Mouse (Mus musculus): ENCODE measurements at regions not wholly inside any gene's neighbourhood (a gene's known extent, or its start where the extent isn't known, plus 50 kb on each side); places are given as distances from the start of the nearest gene placed in this dataset.

- no peaks in the 10 kb centered on the region for H3K36me3 ChIP-seq
- no peaks in the 10 kb centered on the region for H3K27me3 ChIP-seq
- no peak overlapping the region for H3K27ac ChIP-seq
- no peaks in the 10 kb centered on the region for H3K9me3 ChIP-seq
- WGBS, result 76% methylated on average over 1 of the region's 1 CpGs
- ATAC-seq (ENCODE audit: insufficient number of reproducible peaks, low FRiP score, low TSS enrichment, low read depth), result no peak
- no peak overlapping the region for H3K9ac ChIP-seq
- no peak overlapping the region for H3K4me2 ChIP-seq
- no peaks in the 10 kb centered on the region for H3K4me1 ChIP-seq
- H3K4me3 ChIP-seq, result no peak overlapping the region
Observed at GRCm38 (mm10) chr11:19456577-19456976, 437.8 kb upstream of the Meis1 start.

GRCm38 (mm10) chr11:19463730-19464358 is 445.1 kb upstream of the Meis1 start:
- Histone ChIP-seq H3K9ac (no peak overlapping the region), H3K4me3 (no peak overlapping the region), H3K27me3 (no peaks in the 10 kb centered on the region), H3K36me3 (no peaks in the 10 kb centered on the region), H3K9me3 (no peaks in the 10 kb centered on the region), H3K27ac (no peak overlapping the region), H3K4me1 (0 out of 2 replicates have a peak, but pooled peaks cover 3% of the 10 kb centered on the region), H3K4me2 (no peak overlapping the region)
- no peak for ATAC-seq (ENCODE audit: insufficient number of reproducible peaks, low FRiP score, low TSS enrichment, low read depth)
- WGBS, result 33% methylated on average over 6 of the region's 6 CpGs

DNA sequence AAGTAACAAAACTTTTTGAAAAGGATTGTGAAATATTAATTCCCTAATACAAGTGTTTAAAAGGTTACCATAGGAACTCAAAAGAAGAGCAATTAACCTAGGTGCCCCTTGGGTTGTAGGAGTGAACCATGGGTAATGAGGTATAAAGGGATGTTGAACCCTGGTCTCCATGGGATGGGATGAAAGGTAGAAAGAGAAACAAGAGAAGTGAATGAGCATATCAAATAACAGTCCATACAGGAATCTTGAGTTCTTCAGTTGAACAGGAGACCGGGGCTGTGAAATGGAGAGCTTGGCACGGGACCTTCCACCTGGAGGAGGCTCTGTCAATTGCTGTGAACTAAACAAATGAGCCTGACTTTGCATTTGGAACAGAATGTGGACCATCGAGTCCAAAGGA is 449.6 kb upstream of the Meis1 start:
- Histone ChIP-seq H3K4me2 (no peak overlapping the region), H3K9me3 (no peaks in the 10 kb centered on the region), H3K4me3 (no peak overlapping the region), H3K27me3 (no peaks in the 10 kb centered on the region), H3K9ac (no peak overlapping the region), H3K4me1 (peaks cover 5% of the 10 kb centered on the region; the same call in 1 of the 2 replicates), H3K36me3 (no peaks in the 10 kb centered on the region), H3K27ac (no peak overlapping the region)
- no peak for ATAC-seq (ENCODE audit: insufficient number of reproducible peaks, low FRiP score, low TSS enrichment, low read depth)
- 84% methylated on average over 3 of the region's 3 CpGs for WGBS

DNA sequence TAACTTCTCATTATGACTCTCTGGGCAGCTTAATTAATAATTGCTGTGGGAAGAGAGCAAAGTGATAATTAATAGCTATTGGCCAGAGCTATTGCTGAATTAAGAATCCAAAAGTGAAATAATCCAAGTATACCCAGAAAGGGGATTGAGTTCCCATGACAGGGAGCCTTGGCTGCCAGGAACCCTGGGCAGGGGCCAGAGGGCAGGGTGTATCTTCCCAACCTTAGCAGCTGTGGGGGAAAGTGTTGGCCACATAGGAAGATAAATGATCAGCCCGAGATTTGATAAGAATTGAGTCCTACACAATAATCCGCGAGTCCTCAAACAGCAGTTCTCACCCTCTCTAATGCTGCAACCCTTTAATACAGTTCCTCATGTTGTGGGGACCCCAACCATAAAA is 450.0 kb upstream of the Meis1 start:
- no peaks in the 10 kb centered on the region for H3K36me3 ChIP-seq
- H3K4me1 ChIP-seq, result peaks cover 5% of the 10 kb centered on the region; the same call in 1 of the 2 replicates
- no peaks in the 10 kb centered on the region for H3K9me3 ChIP-seq
- no peak overlapping the region for H3K4me2 ChIP-seq
- H3K27me3 ChIP-seq, result no peaks in the 10 kb centered on the region
- no peak overlapping the region for H3K27ac ChIP-seq
- H3K4me3 ChIP-seq, result no peak overlapping the region
- no peak overlapping the region for H3K9ac ChIP-seq
- ATAC-seq (ENCODE audit: insufficient number of reproducible peaks, low FRiP score, low TSS enrichment, low read depth), result no peak
- 88% methylated on average over 3 of the region's 3 CpGs for WGBS

DNA sequence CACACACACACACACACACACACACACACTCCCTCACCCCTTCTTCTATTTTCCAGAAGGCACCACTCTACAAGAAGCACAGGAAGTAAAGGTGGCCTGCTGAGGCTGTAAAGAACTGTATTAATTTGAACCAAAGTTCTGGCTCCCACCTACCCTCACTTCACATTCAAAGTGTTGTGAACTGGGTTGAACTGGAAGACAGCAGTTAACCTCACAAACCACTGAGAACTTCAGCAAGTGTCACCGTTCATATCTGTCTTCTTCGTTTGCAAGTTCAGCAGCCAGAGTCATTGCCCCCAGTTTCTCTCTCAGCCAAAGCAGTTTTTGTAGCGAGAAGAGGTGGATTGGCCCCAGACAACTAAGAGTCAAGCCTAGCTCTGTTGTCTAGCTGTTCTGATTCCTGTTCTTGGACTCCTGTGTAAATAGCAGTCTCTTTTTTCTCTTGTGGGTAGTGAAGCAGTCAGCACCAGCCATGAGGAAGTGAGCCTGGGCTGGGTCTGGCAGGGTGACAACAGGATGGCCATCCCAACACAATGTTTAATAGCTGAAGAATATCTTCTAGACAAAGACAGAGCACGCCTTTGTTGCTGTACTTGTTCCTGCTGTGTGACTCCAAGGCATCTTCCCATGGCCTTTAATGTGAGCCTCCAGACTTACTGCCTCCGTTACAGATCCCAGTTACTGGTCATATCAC is 452.0 kb upstream of the Meis1 start:
- Histone ChIP-seq H3K9ac (no peak overlapping the region), H3K9me3 (no peaks in the 10 kb centered on the region), H3K4me3 (no peak overlapping the region), H3K27me3 (no peaks in the 10 kb centered on the region), H3K4me2 (no peak overlapping the region), H3K4me1 (peaks cover 10% of the 10 kb centered on the region; the same call in 1 of the 2 replicates), H3K36me3 (no peaks in the 10 kb centered on the region), H3K27ac (no peak overlapping the region)
- WGBS, result 91% methylated on average over 5 of the region's 5 CpGs
- no peak for ATAC-seq (ENCODE audit: insufficient number of reproducible peaks, low FRiP score, low TSS enrichment, low read depth)

DNA sequence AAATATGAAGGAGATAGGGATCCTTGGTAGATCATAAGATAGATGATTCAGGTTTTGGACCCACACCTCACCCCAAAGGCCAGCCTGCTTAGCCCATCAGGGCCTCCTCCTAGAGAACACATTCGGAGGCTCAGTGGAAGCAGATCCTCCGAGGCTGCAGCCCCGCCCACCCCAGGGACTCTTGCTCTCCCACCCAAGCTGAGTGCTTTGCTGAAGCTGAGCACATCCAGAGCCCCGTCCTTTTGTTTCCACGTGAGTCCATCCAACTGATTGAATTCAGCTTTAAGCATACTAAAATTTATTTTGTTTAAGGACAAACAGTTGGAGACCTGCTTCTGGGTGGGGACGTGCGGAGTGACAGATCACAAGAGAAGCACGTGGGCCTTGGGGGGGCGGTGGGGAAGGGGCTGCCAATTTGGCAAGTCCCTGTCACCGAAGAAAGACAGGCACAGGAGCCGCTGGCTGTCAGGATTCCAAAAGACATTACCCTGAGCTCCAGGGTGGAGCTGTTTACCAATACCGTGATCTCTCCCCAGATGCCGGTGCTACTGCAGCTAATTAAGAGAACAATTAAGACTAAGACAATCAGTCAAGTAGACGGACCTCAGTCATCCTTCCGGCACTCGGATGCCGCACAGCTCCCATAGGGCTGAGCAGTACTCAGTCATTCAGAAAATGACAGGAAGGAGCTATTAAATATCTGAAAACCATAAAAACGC is 448.9 kb upstream of the Spred2 start:
- H3K9ac ChIP-seq, result no peak overlapping the region
- WGBS, result 22% methylated on average over 18 of the region's 18 CpGs
- no peak for ATAC-seq (ENCODE audit: insufficient number of reproducible peaks, low FRiP score, low TSS enrichment, low read depth)
- H3K27me3 ChIP-seq, result no peaks in the 10 kb centered on the region
- peaks cover 10% of the 10 kb centered on the region; the same call in 1 of the 2 replicates for H3K4me1 ChIP-seq
- H3K4me2 ChIP-seq, result no peak overlapping the region
- H3K9me3 ChIP-seq, result no peaks in the 10 kb centered on the region
- no peak overlapping the region for H3K27ac ChIP-seq
- H3K36me3 ChIP-seq, result no peaks in the 10 kb centered on the region
- no peak overlapping the region for H3K4me3 ChIP-seq

- Histone ChIP-seq H3K9ac (no peak overlapping the region), H3K36me3 (no peaks in the 10 kb centered on the region), H3K4me1 (no peaks in the 10 kb centered on the region), H3K27me3 (no peaks in the 10 kb centered on the region), H3K9me3 (no peaks in the 10 kb centered on the region), H3K27ac (no peak overlapping the region), H3K4me2 (no peak overlapping the region), H3K4me3 (no peak overlapping the region)
- WGBS, result 84% methylated on average over 2 of the region's 2 CpGs
- no peak for ATAC-seq (ENCODE audit: insufficient number of reproducible peaks, low FRiP score, low TSS enrichment, low read depth)
Observed at GRCm38 (mm10) chr11:19493089-19493756, 431.0 kb upstream of the Spred2 start.

GRCm38 (mm10) chr11:19521721-19522120 is 402.5 kb upstream of the Spred2 start:
- Histone ChIP-seq H3K36me3 (no peaks in the 10 kb centered on the region), H3K4me1 (no peaks in the 10 kb centered on the region), H3K9ac (no peak overlapping the region), H3K4me3 (no peak overlapping the region), H3K27me3 (no peaks in the 10 kb centered on the region), H3K9me3 (no peaks in the 10 kb centered on the region), H3K27ac (no peak overlapping the region), H3K4me2 (no peak overlapping the region)
- WGBS, result 89% methylated on average over 3 of the region's 3 CpGs
- ATAC-seq (ENCODE audit: insufficient number of reproducible peaks, low FRiP score, low TSS enrichment, low read depth), result no peak

GRCm38 (mm10) chr11:19523853-19524487 is 400.2 kb upstream of the Spred2 start:
- Histone ChIP-seq H3K4me1 (no peaks in the 10 kb centered on the region), H3K27ac (no peak overlapping the region), H3K4me2 (no peak overlapping the region), H3K9ac (no peak overlapping the region), H3K9me3 (no peaks in the 10 kb centered on the region), H3K27me3 (no peaks in the 10 kb centered on the region), H3K4me3 (no peak overlapping the region), H3K36me3 (no peaks in the 10 kb centered on the region)
- ATAC-seq (ENCODE audit: insufficient number of reproducible peaks, low FRiP score, low TSS enrichment, low read depth), result no peak
- WGBS, result 68% methylated on average over 6 of the region's 6 CpGs

DNA sequence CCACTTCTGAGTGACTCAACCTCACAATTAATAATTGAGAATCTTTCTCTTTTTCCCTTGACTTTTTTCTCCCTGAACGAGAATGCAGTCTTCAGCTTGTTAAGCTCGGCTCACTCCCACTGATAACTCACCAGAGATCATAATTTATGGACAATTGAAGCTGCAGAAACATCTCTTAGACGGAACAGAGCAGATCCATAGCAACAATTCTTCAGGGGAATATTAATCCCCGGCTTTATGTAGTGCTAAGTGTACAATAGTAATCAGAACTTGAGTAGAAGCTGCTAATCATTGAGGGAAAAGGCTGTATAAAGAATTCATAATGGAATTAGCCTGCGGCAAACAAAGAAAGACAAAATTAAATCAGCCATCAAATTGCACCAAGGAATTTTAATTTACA is 395.0 kb upstream of the Spred2 start:
- no peaks in the 10 kb centered on the region for H3K36me3 ChIP-seq
- no peaks in the 10 kb centered on the region for H3K9me3 ChIP-seq
- no peak for ATAC-seq (ENCODE audit: insufficient number of reproducible peaks, low FRiP score, low TSS enrichment, low read depth)
- no peak overlapping the region for H3K27ac ChIP-seq
- no peak overlapping the region for H3K9ac ChIP-seq
- H3K27me3 ChIP-seq, result peaks cover 3% of the 10 kb centered on the region; the same call in 1 of the 2 replicates
- no peak overlapping the region for H3K4me2 ChIP-seq
- H3K4me1 ChIP-seq, result peaks cover 6% of the 10 kb centered on the region
- WGBS, result 29% methylated on average over 5 of the region's 5 CpGs
- H3K4me3 ChIP-seq, result no peak overlapping the region

DNA sequence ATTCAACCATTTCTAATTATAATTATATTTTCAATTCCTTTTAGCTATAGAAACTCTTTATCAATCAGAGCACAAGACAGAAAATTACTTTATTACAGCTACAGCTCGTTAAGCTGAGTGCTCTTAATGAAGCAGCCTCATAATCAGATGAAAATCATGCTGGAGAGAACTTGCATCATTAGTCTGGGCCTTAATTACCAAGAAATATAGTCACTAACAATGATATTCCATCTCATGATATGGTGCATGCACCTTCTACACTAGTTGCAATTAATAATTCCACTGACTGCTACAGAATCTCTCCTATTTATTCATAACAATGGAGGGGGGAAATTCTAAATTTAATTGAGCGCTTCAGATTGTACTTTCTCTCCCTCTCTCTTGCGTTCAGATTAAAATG is 393.5 kb upstream of the Spred2 start:
- ATAC-seq (ENCODE audit: insufficient number of reproducible peaks, low FRiP score, low TSS enrichment, low read depth), result no peak
- peaks cover 3% of the 10 kb centered on the region; the same call in 1 of the 2 replicates for H3K27me3 ChIP-seq
- H3K9me3 ChIP-seq, result no peaks in the 10 kb centered on the region
- no peak overlapping the region for H3K4me3 ChIP-seq
- H3K27ac ChIP-seq, result no peak overlapping the region
- H3K36me3 ChIP-seq, result no peaks in the 10 kb centered on the region
- WGBS, result 71% methylated on average over 3 of the region's 3 CpGs
- peaks cover 6% of the 10 kb centered on the region for H3K4me1 ChIP-seq
- H3K4me2 ChIP-seq, result no peak overlapping the region
- H3K9ac ChIP-seq, result no peak overlapping the region

Data from limb, embryonic 15.5 days (tissue).